Mouse (Mus musculus): Measurements from ENCODE around the gene Acly.
A peak's percentile ranks its signal among the peaks of the same experiment; 100 is the strongest.

Gene Acly

GRCm38 (mm10) chr11:100527458-100528374 is at the start of gene Acly:
Gene Acly (minus strand): TSS chr11:100528000.
- DNase-seq (ENCODE audit: low spot score in 2 of 2) = peak; percentile 96 to 99

- no peak for DNase-seq (ENCODE audit: low spot score in 2 of 2)
Observed at GRCm38 (mm10) chr11:100576256-100576655, 48.5 kb upstream of the Acly start.

GRCm38 (mm10) chr11:100575484-100575855 is 47.7 kb upstream of the Acly start:
- no peak for DNase-seq (ENCODE audit: low spot score in 2 of 2)

GRCm38 (mm10) chr11:100574708-100575483 is 47.1 kb upstream of the Acly start, which contains the start of gene Cnp:
Gene Cnp (plus strand): TSS chr11:100574904.
- DNase-seq (ENCODE audit: low spot score in 2 of 2) = peak; percentile 72 to 88

- no peak for DNase-seq (ENCODE audit: low spot score in 2 of 2)
Observed at GRCm38 (mm10) chr11:100574188-100574587, 46.4 kb upstream of the Acly start.

- no peak for DNase-seq (ENCODE audit: low spot score in 2 of 2)
Observed at GRCm38 (mm10) chr11:100571202-100571567, 43.4 kb upstream of the Acly start.

GRCm38 (mm10) chr11:100570430-100571201 is 42.8 kb upstream of the Acly start:
- peak; percentile 59 to 68 for DNase-seq (ENCODE audit: low spot score in 2 of 2)

GRCm38 (mm10) chr11:100569789-100570188 is 42.0 kb upstream of the Acly start:
- DNase-seq (ENCODE audit: low spot score in 2 of 2) = no peak

GRCm38 (mm10) chr11:100568692-100569091 is 40.9 kb upstream of the Acly start:
- no peak for DNase-seq (ENCODE audit: low spot score in 2 of 2)

- DNase-seq (ENCODE audit: low spot score in 2 of 2) = peak in 1 of 2 experiments; percentile 56
Observed at GRCm38 (mm10) chr11:100567815-100568245, 40.0 kb upstream of the Acly start.

GRCm38 (mm10) chr11:100567229-100567628 is 39.4 kb upstream of the Acly start:
- no peak for DNase-seq (ENCODE audit: low spot score in 2 of 2)

GRCm38 (mm10) chr11:100564703-100565102 is 36.9 kb upstream of the Acly start:
- no peak for DNase-seq (ENCODE audit: low spot score in 2 of 2)

GRCm38 (mm10) chr11:100564297-100564696 is 36.5 kb upstream of the Acly start:
- no peak for DNase-seq (ENCODE audit: low spot score in 2 of 2)

- DNase-seq (ENCODE audit: low spot score in 2 of 2) = no peak
Observed at GRCm38 (mm10) chr11:100561748-100562147, 33.9 kb upstream of the Acly start.

- no peak for DNase-seq (ENCODE audit: low spot score in 2 of 2)
Observed at GRCm38 (mm10) chr11:100559476-100559875, 31.7 kb upstream of the Acly start.

- no peak for DNase-seq (ENCODE audit: low spot score in 2 of 2)
Observed at GRCm38 (mm10) chr11:100557563-100557962, 29.8 kb upstream of the Acly start.

- DNase-seq (ENCODE audit: low spot score in 2 of 2) = peak in 1 of 2 experiments; percentile 73
Observed at GRCm38 (mm10) chr11:100555583-100555982, 27.8 kb upstream of the Acly start.

GRCm38 (mm10) chr11:100552842-100553241 is 25.0 kb upstream of the Acly start:
- DNase-seq (ENCODE audit: low spot score in 2 of 2) = no peak

GRCm38 (mm10) chr11:100550101-100550500 is 22.3 kb upstream of the Acly start:
- DNase-seq (ENCODE audit: low spot score in 2 of 2) = no peak

- no peak for DNase-seq (ENCODE audit: low spot score in 2 of 2)
Observed at GRCm38 (mm10) chr11:100549466-100549865, 21.7 kb upstream of the Acly start.

- DNase-seq (ENCODE audit: low spot score in 2 of 2) = no peak
Observed at GRCm38 (mm10) chr11:100548141-100548540, 20.3 kb upstream of the Acly start.

- no peak for DNase-seq (ENCODE audit: low spot score in 2 of 2)
Observed at GRCm38 (mm10) chr11:100546955-100547354, 19.2 kb upstream of the Acly start.
